Mouse (Mus musculus) limb, embryonic 14.5 days (tissue): ENCODE results near the gene Armc12. TPM values are rescaled to one million over a fixed set of nuclear protein-coding genes. Genes with fewer than 3 reads are reported as not detected.

ENCODE experiments used
- ATAC-seq: fragments of 200-750 bp; cut with Nextera tagmentation; 2 replicates; pipeline ENCODE4 v1.8.0; 2017; ENCODE audit warnings: low read depth, moderate number of reproducible peaks, moderate TSS enrichment; ENCODE audit not compliant: low FRiP score
- DNase-seq: peaks from one replicate; pipeline ENCODE4 v3.0.0-alpha.2; 2015; ENCODE audit warnings: low spot score
- H3K27ac ChIP-seq: fragments of 300-500 bp; sonication (generic); replicated peaks from 2 replicates; pipeline ENCODE4 v1.5.1; 2014; ENCODE audit warnings: low read depth, mild to moderate bottlenecking, low read length, moderate library complexity, mixed read lengths
- H3K27me3 ChIP-seq: fragments of 300-500 bp; sonication (generic); 2 replicates; pipeline ENCODE4 v1.6.1; 2014; ENCODE audit warnings: low read length, mixed read lengths; ENCODE audit not compliant: control insufficient read depth, insufficient read depth
- H3K36me3 ChIP-seq: fragments of 300-500 bp; sonication (generic); 2 replicates; pipeline ENCODE4 v1.6.1; 2014; ENCODE audit warnings: mild to moderate bottlenecking, low read length, moderate library complexity, mixed read lengths; ENCODE audit not compliant: control insufficient read depth, insufficient read depth
- H3K4me1 ChIP-seq: fragments of 300-500 bp; sonication (generic); 2 replicates; pipeline ENCODE4 v1.6.1; 2014; ENCODE audit warnings: antibody characterized with exemption, low read length, mixed read lengths; ENCODE audit not compliant: control insufficient read depth, insufficient read depth
- H3K4me2 ChIP-seq: fragments of 300-500 bp; sonication (generic); replicated peaks from 2 replicates; pipeline ENCODE4 v1.6.1; 2014; ENCODE audit warnings: low read depth, mild to moderate bottlenecking, low read length, moderate library complexity; ENCODE audit not compliant: severe bottlenecking
- H3K4me3 ChIP-seq: fragments of 300-500 bp; sonication (generic); replicated peaks from 2 replicates; pipeline ENCODE4 v1.5.1; 2014; ENCODE audit warnings: low read length
- H3K9ac ChIP-seq: fragments of 300-500 bp; sonication (generic); 2 replicates; pipeline ENCODE4 v1.6.1; 2014; ENCODE audit warnings: mild to moderate bottlenecking, low read depth, low read length, moderate library complexity; ENCODE audit not compliant: severe bottlenecking
- H3K9me3 ChIP-seq: fragments of 300-500 bp; sonication (generic); 2 replicates; pipeline ENCODE4 v1.6.1; 2016; ENCODE audit warnings: low read length; ENCODE audit not compliant: control insufficient read depth
- POLR2A ChIP-seq: fragments of 200-500 bp; IDR thresholded peaks from 2 replicates; pipeline ENCODE4 v1.8.0; 2012; ENCODE audit warnings: inconsistent platforms, mild to moderate bottlenecking, moderate library complexity, borderline replicate concordance; ENCODE audit not compliant: insufficient read depth, insufficient read length; ENCODE audit errors: extremely low read depth
- WGBS: fragments of 180-500 bp; shearing (Covaris S2); extraction: QIAGEN DNeasy Blood & Tissue Kit; methylation state at CpG from one replicate; pipeline ENCODE4 v1.1.7; 2014; 5-methylcytosine and 5-hydroxymethylcytosine counted together
- polyA plus RNA-seq, 2 experiments: library from polyadenylated mRNA; depleted of rRNA in 1 of 2; stranded (reverse) in 1 of 2; unstranded in 1 of 2; fragments of >200 nt; fragmentation: Nextera tagmentation in 1 of 2; extraction: Ambion mirVana in 1 of 2; gene quantifications; 2 replicates each; pipeline versions ENCODE4 v1.2.1 to v1.2.3; 2012 to 2014

Gene Armc12
- polyA plus RNA-seq, 2 experiments = 0.04 TPM; not detected in 1

GRCm38 (mm10) chr17:28500465-28500864 is 30.1 kb upstream of the Armc12 start:
- no peak for DNase-seq
- no peak for TF ChIP-seq POLR2A
- Histone ChIP-seq H3K27ac (no peak overlapping the region), H3K9ac (no peak overlapping the region), H3K4me3 (no peak overlapping the region), H3K4me2 (no peak overlapping the region), H3K36me3 (no peaks in the 10 kb centered on the region), H3K4me1 (no peaks in the 10 kb centered on the region), H3K27me3 (no peaks in the 10 kb centered on the region), H3K9me3 (no peaks in the 10 kb centered on the region)
- 79% methylated on average over 3 of the region's 3 CpGs for WGBS
- no peak for ATAC-seq

- H3K27me3 ChIP-seq = no peaks in the 10 kb centered on the region
- no peak overlapping the region for H3K4me3 ChIP-seq
- WGBS = 61% methylated on average over 7 of the region's 7 CpGs
- no peaks in the 10 kb centered on the region for H3K9me3 ChIP-seq
- no peak overlapping the region for H3K9ac ChIP-seq
- TF ChIP-seq POLR2A = no peak
- no peaks in the 10 kb centered on the region for H3K36me3 ChIP-seq
- DNase-seq (no peak), ATAC-seq (no peak)
- H3K4me1 ChIP-seq = 0 out of 2 replicates have a peak, but pooled peaks cover 2% of the 10 kb centered on the region
- H3K27ac ChIP-seq = no peak overlapping the region
- H3K4me2 ChIP-seq = no peak overlapping the region
These were observed 28.3 kb upstream of the Armc12 start for GRCm38 (mm10) chr17:28502196-28502821.

- Histone ChIP-seq H3K4me1 (peaks cover 5% of the 10 kb centered on the region; the same call in 1 of the 2 replicates), H3K9ac (no peak overlapping the region), H3K4me3 (no peak overlapping the region), H3K4me2 (no peak overlapping the region), H3K27me3 (no peaks in the 10 kb centered on the region), H3K36me3 (no peaks in the 10 kb centered on the region), H3K9me3 (no peaks in the 10 kb centered on the region), H3K27ac (no peak overlapping the region)
- WGBS = 81% methylated on average over 6 of the region's 6 CpGs
- no peak for ATAC-seq
- DNase-seq = no peak
- TF ChIP-seq POLR2A = no peak
These were observed 26.4 kb upstream of the Armc12 start for GRCm38 (mm10) chr17:28504182-28504581.

GRCm38 (mm10) chr17:28505591-28505990 is 25.0 kb upstream of the Armc12 start:
- no peak for TF ChIP-seq POLR2A
- no peaks in the 10 kb centered on the region for H3K36me3 ChIP-seq
- ATAC-seq (no peak), DNase-seq (no peak)
- no peak overlapping the region for H3K27ac ChIP-seq
- peaks cover 7% of the 10 kb centered on the region; the same call in 1 of the 2 replicates for H3K4me1 ChIP-seq
- no peaks in the 10 kb centered on the region for H3K9me3 ChIP-seq
- WGBS = 81% methylated on average over 4 of the region's 4 CpGs
- no peaks in the 10 kb centered on the region for H3K27me3 ChIP-seq
- no peak overlapping the region for H3K9ac ChIP-seq
- H3K4me2 ChIP-seq = no peak overlapping the region
- H3K4me3 ChIP-seq = no peak overlapping the region

DNA sequence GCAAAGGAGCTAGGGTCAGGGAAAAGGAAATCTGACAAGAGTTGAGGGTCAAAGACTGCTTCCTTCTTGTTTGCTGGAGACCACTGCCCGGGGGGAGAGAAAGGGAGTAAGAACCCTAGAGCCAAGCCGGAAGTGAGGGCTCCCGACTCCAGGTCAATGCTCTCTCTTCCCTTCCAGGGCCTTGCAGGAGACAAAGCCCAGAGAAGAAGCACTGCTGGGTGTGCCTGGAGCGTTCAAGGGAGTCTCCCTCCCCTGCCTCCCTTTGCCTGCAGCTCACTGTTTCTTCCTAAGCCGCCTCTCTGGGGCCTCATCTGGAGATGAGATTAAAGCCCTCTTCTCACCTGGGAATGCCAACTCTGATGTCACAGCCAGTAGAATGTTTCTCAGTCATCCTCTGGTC is 23.7 kb upstream of the Armc12 start:
- Histone ChIP-seq H3K36me3 (no peaks in the 10 kb centered on the region), H3K4me1 (peaks cover 12% of the 10 kb centered on the region), H3K9me3 (no peaks in the 10 kb centered on the region), H3K4me2 (no peak overlapping the region), H3K27me3 (no peaks in the 10 kb centered on the region), H3K27ac (no peak overlapping the region), H3K9ac (no peak overlapping the region), H3K4me3 (no peak overlapping the region)
- no peak for DNase-seq
- no peak for TF ChIP-seq POLR2A
- 18% methylated on average over 5 of the region's 5 CpGs for WGBS
- ATAC-seq = no peak
